Mouse (Mus musculus) hindbrain, embryonic 16.5 days (tissue): ENCODE data around the gene Dock3. TPM values are rescaled to one million over a fixed set of nuclear protein-coding genes. Genes with fewer than 3 reads are reported as not detected.
A peak's percentile ranks its signal among the peaks of the same experiment; 100 is the strongest.

Source experiments
- ATAC-seq: fragments of 200-750 bp; cut with Nextera tagmentation; 2 replicates; pipeline ENCODE4 v1.8.0; 2017; ENCODE audit warnings: moderate TSS enrichment, moderate library complexity
- H3K27ac ChIP-seq: fragments of 300-500 bp; sonication (generic); 2 replicates; pipeline ENCODE4 v1.5.1; 2014; ENCODE audit warnings: low read depth, mild to moderate bottlenecking, control low read depth, low read length, moderate library complexity
- H3K27me3 ChIP-seq: fragments of 300-500 bp; sonication (generic); replicated peaks from 2 replicates; pipeline ENCODE4 v1.6.1; 2014; ENCODE audit warnings: low read length; ENCODE audit not compliant: control insufficient read depth, insufficient read depth
- H3K36me3 ChIP-seq: fragments of 300-500 bp; sonication (generic); 2 replicates; pipeline ENCODE4 v1.6.1; 2014; ENCODE audit warnings: mild to moderate bottlenecking, low read length, moderate library complexity, mixed read lengths; ENCODE audit not compliant: control insufficient read depth, insufficient read depth
- H3K4me1 ChIP-seq: fragments of 300-500 bp; sonication (generic); 2 replicates; pipeline ENCODE4 v1.6.1; 2014; ENCODE audit warnings: low read depth, low read length; ENCODE audit not compliant: control insufficient read depth, insufficient read depth
- H3K4me2 ChIP-seq: fragments of 300-500 bp; sonication (generic); 2 replicates; pipeline ENCODE4 v1.6.1; 2014; ENCODE audit warnings: mild to moderate bottlenecking, low read length, control low read depth, moderate library complexity
- H3K4me3 ChIP-seq: fragments of 300-500 bp; sonication (generic); 2 replicates; pipeline ENCODE4 v1.5.1; 2014; ENCODE audit warnings: mild to moderate bottlenecking, low read length, control low read depth, moderate library complexity
- H3K9ac ChIP-seq: fragments of 300-500 bp; sonication (generic); 2 replicates; pipeline ENCODE4 v1.6.1; 2014; ENCODE audit warnings: low read depth, mild to moderate bottlenecking, control low read depth, low read length, moderate library complexity
- H3K9me3 ChIP-seq: fragments of 300-500 bp; sonication (generic); 2 replicates; pipeline ENCODE4 v1.6.1; 2014; ENCODE audit warnings: mild to moderate bottlenecking, low read length, moderate library complexity; ENCODE audit not compliant: control insufficient read depth
- WGBS: fragments of 180-500 bp; shearing (Covaris S2); extraction: QIAGEN DNeasy Blood & Tissue Kit; methylation state at CpG from one replicate; pipeline ENCODE4 v1.1.7; 2014; 5-methylcytosine and 5-hydroxymethylcytosine counted together
- polyA plus RNA-seq: library from polyadenylated mRNA; unstranded; fragments of >200 nt; fragmentation: Nextera tagmentation; extraction: Ambion mirVana; gene quantifications from 2 replicates; pipeline ENCODE4 v1.2.1, GENCODE M21; 2015

Dock3 gene
- polyA plus RNA-seq, 1 experiment from 2014 or later = 14.4 TPM

- Histone ChIP-seq H3K27me3 (no peaks in the 10 kb centered on the region), H3K27ac (no peak overlapping the region), H3K4me3 (no peak overlapping the region), H3K36me3 (peaks cover 24% of the 10 kb centered on the region), H3K9ac (no peak overlapping the region; the same call in 1 of the 2 replicates), H3K4me2 (peak overlapping the region; percentile 47), H3K4me1 (peaks cover 43% of the 10 kb centered on the region), H3K9me3 (no peaks in the 10 kb centered on the region)
- WGBS = 73% methylated on average over 3 of the region's 3 CpGs
- ATAC-seq = no peak
Observed at GRCm38 (mm10) chr9:106883085-106883484, 348.6 kb downstream of the Dock3 start.

GRCm38 (mm10) chr9:106882176-106882575 lies 349.5 kb downstream of the Dock3 start:
- no peak overlapping the region for H3K27ac ChIP-seq
- H3K9me3 ChIP-seq = no peaks in the 10 kb centered on the region
- H3K36me3 ChIP-seq = peaks cover 24% of the 10 kb centered on the region
- H3K27me3 ChIP-seq = no peaks in the 10 kb centered on the region
- no peak overlapping the region for H3K9ac ChIP-seq
- no peak for ATAC-seq
- H3K4me2 ChIP-seq = no peak overlapping the region
- no peak overlapping the region for H3K4me3 ChIP-seq
- H3K4me1 ChIP-seq = peaks cover 38% of the 10 kb centered on the region
- 53% methylated on average over 4 of the region's 4 CpGs for WGBS

GRCm38 (mm10) chr9:106881071-106881755 lies 350.5 kb downstream of the Dock3 start:
- Histone ChIP-seq H3K9ac (no peak overlapping the region), H3K27ac (no peak overlapping the region), H3K4me2 (no peak overlapping the region), H3K4me1 (peaks cover 38% of the 10 kb centered on the region), H3K9me3 (no peaks in the 10 kb centered on the region), H3K36me3 (peaks cover 31% of the 10 kb centered on the region), H3K27me3 (no peaks in the 10 kb centered on the region), H3K4me3 (no peak overlapping the region)
- ATAC-seq = no peak
- WGBS = 55% methylated on average over 4 of the region's 4 CpGs

GRCm38 (mm10) chr9:106879471-106879870 lies 352.2 kb downstream of the Dock3 start:
- ATAC-seq = no peak
- no peak overlapping the region for H3K4me3 ChIP-seq
- H3K9ac ChIP-seq = no peak overlapping the region
- 65% methylated on average over 4 of the region's 4 CpGs for WGBS
- peaks cover 27% of the 10 kb centered on the region for H3K4me1 ChIP-seq
- no peak overlapping the region for H3K4me2 ChIP-seq
- H3K27ac ChIP-seq = no peak overlapping the region
- H3K27me3 ChIP-seq = no peaks in the 10 kb centered on the region
- no peaks in the 10 kb centered on the region for H3K9me3 ChIP-seq
- H3K36me3 ChIP-seq = peaks cover 37% of the 10 kb centered on the region

GRCm38 (mm10) chr9:106876666-106877065 lies 355.0 kb downstream of the Dock3 start:
- no peak for ATAC-seq
- Histone ChIP-seq H3K9ac (no peak overlapping the region), H3K27me3 (no peaks in the 10 kb centered on the region), H3K4me3 (no peak overlapping the region), H3K4me1 (peaks cover 3% of the 10 kb centered on the region), H3K27ac (no peak overlapping the region), H3K9me3 (no peaks in the 10 kb centered on the region), H3K4me2 (no peak overlapping the region), H3K36me3 (peaks cover 37% of the 10 kb centered on the region)
- whole genome bisulfite sequencing = 89% methylated on average over 3 of the region's 3 CpGs

- no peak overlapping the region for H3K27ac ChIP-seq
- H3K9ac ChIP-seq = no peak overlapping the region
- no peak overlapping the region for H3K4me2 ChIP-seq
- 86% methylated on average over 5 of the region's 5 CpGs for WGBS
- no peaks in the 10 kb centered on the region for H3K4me1 ChIP-seq
- no peaks in the 10 kb centered on the region for H3K27me3 ChIP-seq
- no peak overlapping the region for H3K4me3 ChIP-seq
- H3K36me3 ChIP-seq = peaks cover 28% of the 10 kb centered on the region
- no peak for ATAC-seq
- H3K9me3 ChIP-seq = no peaks in the 10 kb centered on the region
Observed at GRCm38 (mm10) chr9:106874216-106874615, 357.5 kb downstream of the Dock3 start.

GRCm38 (mm10) chr9:106858036-106858435 lies 373.7 kb downstream of the Dock3 start:
- ATAC-seq = no peak
- 89% methylated on average over 11 of the region's 11 CpGs for WGBS

GRCm38 (mm10) chr9:106856664-106857063 lies 375.0 kb downstream of the Dock3 start:
- peaks cover 30% of the 10 kb centered on the region for H3K36me3 ChIP-seq
- no peak for ATAC-seq
- 84% methylated on average over 3 of the region's 3 CpGs for WGBS
- H3K9ac ChIP-seq = no peak overlapping the region
- H3K4me1 ChIP-seq = no peaks in the 10 kb centered on the region
- no peak overlapping the region for H3K27ac ChIP-seq
- no peak overlapping the region for H3K4me2 ChIP-seq
- no peak overlapping the region for H3K4me3 ChIP-seq
- no peaks in the 10 kb centered on the region for H3K27me3 ChIP-seq
- no peaks in the 10 kb centered on the region for H3K9me3 ChIP-seq

More at GRCm38 (mm10) chr9:106858036-106858435, 373.7 kb downstream of the Dock3 start:
- Histone ChIP-seq H3K36me3 (peaks cover 31% of the 10 kb centered on the region), H3K9ac (no peak overlapping the region), H3K4me1 (no peaks in the 10 kb centered on the region), H3K9me3 (no peaks in the 10 kb centered on the region), H3K27me3 (no peaks in the 10 kb centered on the region), H3K27ac (no peak overlapping the region), H3K4me3 (no peak overlapping the region), H3K4me2 (no peak overlapping the region)
